Mouse (Mus musculus) heart, embryonic 13.5 days (tissue): Measurements from ENCODE around the gene Eras. TPM values are rescaled to one million over a fixed set of nuclear protein-coding genes. Genes with fewer than 3 reads are reported as not detected.
A peak's percentile ranks its signal among the peaks of the same experiment; 100 is the strongest.
"Not testable (repeated sequence)": the region's sequence is repeated elsewhere in the genome, so short reads cannot be mapped to it uniquely, and the experiment has no call there.

ENCODE experiments used
- ATAC-seq: fragments of 200-750 bp; cut with Nextera tagmentation; 2 replicates; pipeline ENCODE4 v1.8.0; 2017; ENCODE audit warnings: moderate TSS enrichment; ENCODE audit not compliant: insufficient number of reproducible peaks, low FRiP score, low TSS enrichment; ENCODE audit errors: extremely low read depth
- H3K27ac ChIP-seq: fragments of 300-500 bp; sonication (generic); replicated peaks from 2 replicates; pipeline ENCODE4 v1.5.1; 2015; ENCODE audit warnings: moderate library complexity, mild to moderate bottlenecking, inconsistent platforms
- H3K27me3 ChIP-seq: fragments of 300-500 bp; sonication (generic); replicated peaks from 2 replicates; pipeline ENCODE4 v1.6.1; 2015; ENCODE audit warnings: mild to moderate bottlenecking, inconsistent platforms
- H3K36me3 ChIP-seq: fragments of 300-500 bp; sonication (generic); 2 replicates; pipeline ENCODE4 v1.6.1; 2015; ENCODE audit warnings: mild to moderate bottlenecking, inconsistent platforms
- H3K4me1 ChIP-seq: fragments of 300-500 bp; sonication (generic); 2 replicates; pipeline ENCODE4 v1.6.1; 2015; ENCODE audit warnings: inconsistent platforms
- H3K4me2 ChIP-seq: fragments of 300-500 bp; sonication (generic); 2 replicates; pipeline ENCODE4 v1.6.1; 2015; ENCODE audit warnings: inconsistent platforms, mild to moderate bottlenecking, moderate library complexity
- H3K4me3 ChIP-seq: fragments of 300-500 bp; sonication (generic); 2 replicates; pipeline ENCODE4 v1.5.1; 2015; ENCODE audit warnings: moderate library complexity, mild to moderate bottlenecking, inconsistent platforms
- H3K9ac ChIP-seq: fragments of 300-500 bp; sonication (generic); 2 replicates; pipeline ENCODE4 v1.6.1; 2015; ENCODE audit warnings: inconsistent platforms, mild to moderate bottlenecking, moderate library complexity
- H3K9me3 ChIP-seq: fragments of 300-500 bp; sonication (generic); 2 replicates; pipeline ENCODE4 v1.6.1; 2016; ENCODE audit warnings: inconsistent platforms
- WGBS: fragments of 180-500 bp; shearing (Covaris S2); methylation state at CpG from one replicate; pipeline ENCODE4 v1.1.7; 2015; ENCODE audit warnings: mixed read lengths; 5-methylcytosine and 5-hydroxymethylcytosine counted together
- polyA plus RNA-seq: library from polyadenylated mRNA; unstranded; fragments of >200 nt; fragmentation: Nextera tagmentation; extraction: Ambion mirVana; gene quantifications from 2 replicates; pipeline ENCODE4 v1.2.1, GENCODE M21; 2015

The Eras gene
- polyA plus RNA-seq, 1 experiment from 2014 or later: not detected

GRCm38 (mm10) chrX:7909242-7909641, 19.2 kb downstream of the Eras start, which contains the start of gene Gm10490:
TSS of gene Gm10490 (plus strand) at chrX:7909542.
- not testable (repeated sequence) for H3K9me3 ChIP-seq, H3K27ac ChIP-seq, ATAC-seq, H3K4me3 ChIP-seq, H3K4me1 ChIP-seq, H3K4me2 ChIP-seq, H3K9ac ChIP-seq, H3K27me3 ChIP-seq
- WGBS: 78% methylated on average over 4 of the region's 4 CpGs
- peaks cover 12% of the 10 kb centered on the region for H3K36me3 ChIP-seq

GRCm38 (mm10) chrX:7907735-7908134, 20.7 kb downstream of the Eras start, which contains the start of gene Gm10491:
TSS of gene Gm10491 (minus strand) at chrX:7907835.
- Histone ChIP-seq H3K36me3 (peaks cover 18% of the 10 kb centered on the region), H3K9ac (no peak within 1 kb of the TSS), H3K4me2 (no peak within 1 kb of the TSS), H3K27me3 (no peaks in the 10 kb centered on the region), H3K4me3 (no peak within 1 kb of the TSS), H3K9me3 (no peaks in the 10 kb centered on the region), H3K4me1 (no peaks in the 10 kb centered on the region), H3K27ac (no peak within 1 kb of the TSS)
- WGBS: 83% methylated on average over 5 of the region's 5 CpGs
- no peak for ATAC-seq

GRCm38 (mm10) chrX:7904441-7904840, 24.0 kb downstream of the Eras start:
- 85% methylated on average over 5 of the region's 5 CpGs for WGBS
- no peak overlapping the region for H3K4me3 ChIP-seq
- peaks cover 18% of the 10 kb centered on the region for H3K36me3 ChIP-seq
- no peak for ATAC-seq
- peaks cover 4% of the 10 kb centered on the region; the same call in 1 of the 2 replicates for H3K4me1 ChIP-seq
- no peaks in the 10 kb centered on the region for H3K27me3 ChIP-seq
- H3K4me2 ChIP-seq: no peak overlapping the region
- no peaks in the 10 kb centered on the region for H3K9me3 ChIP-seq
- no peak overlapping the region for H3K27ac ChIP-seq
- H3K9ac ChIP-seq: no peak overlapping the region

GRCm38 (mm10) chrX:7898880-7899874, 29.2 kb downstream of the Eras start, which contains the start of the genes Pqbp1 and Timm17b:
TSS of gene Pqbp1 (minus strand) at chrX:7899269.
TSS of gene Timm17b (plus strand) at chrX:7899357.
- Histone ChIP-seq H3K27ac (peak within 1 kb of the TSS; percentile 82), H3K27me3 (no peaks in the 10 kb centered on the region), H3K4me2 (peak within 1 kb of the TSS; percentile 71), H3K9me3 (no peaks in the 10 kb centered on the region), H3K4me1 (peaks cover 10% of the 10 kb centered on the region), H3K9ac (peak within 1 kb of the TSS; percentile 82), H3K4me3 (peak within 1 kb of the TSS; percentile 67), H3K36me3 (peaks cover 27% of the 10 kb centered on the region)
- WGBS: 7% methylated on average over 62 of the region's 62 CpGs
- ATAC-seq: peak; percentile 98

GRCm38 (mm10) chrX:7898211-7898610, 30.2 kb downstream of the Eras start:
- H3K36me3 ChIP-seq: peaks cover 30% of the 10 kb centered on the region
- H3K4me1 ChIP-seq: peaks cover 10% of the 10 kb centered on the region
- H3K9me3 ChIP-seq: no peaks in the 10 kb centered on the region
- no peak for ATAC-seq
- peak overlapping the region; percentile 71 for H3K4me2 ChIP-seq
- 23% methylated on average over 13 of the region's 13 CpGs for WGBS
- H3K9ac ChIP-seq: peak overlapping the region; percentile 80
- no peaks in the 10 kb centered on the region for H3K27me3 ChIP-seq
- H3K4me3 ChIP-seq: peak overlapping the region; percentile 67
- H3K27ac ChIP-seq: no peak overlapping the region

GRCm38 (mm10) chrX:7883841-7884567, 44.4 kb downstream of the Eras start, which contains the start of gene Slc35a2:
TSS of gene Slc35a2 (plus strand) at chrX:7884028.
- Histone ChIP-seq H3K27me3 (no peaks in the 10 kb centered on the region), H3K4me1 (peaks cover 12% of the 10 kb centered on the region), H3K27ac (peak within 1 kb of the TSS; percentile 87), H3K9ac (peak within 1 kb of the TSS; percentile 77), H3K4me2 (peak within 1 kb of the TSS; percentile 72), H3K9me3 (no peaks in the 10 kb centered on the region), H3K36me3 (peaks cover 9% of the 10 kb centered on the region; the same call in 1 of the 2 replicates), H3K4me3 (peak within 1 kb of the TSS; percentile 65)
- ATAC-seq: peak; percentile 85
- 6% methylated on average over 49 of the region's 49 CpGs for WGBS

GRCm38 (mm10) chrX:7879819-7880218, 48.6 kb downstream of the Eras start:
- peak overlapping the region; percentile 81 for H3K4me2 ChIP-seq
- no peaks in the 10 kb centered on the region for H3K27me3 ChIP-seq
- peaks cover 15% of the 10 kb centered on the region for H3K4me1 ChIP-seq
- WGBS: 5% methylated on average over 11 of the region's 11 CpGs
- H3K9me3 ChIP-seq: no peaks in the 10 kb centered on the region
- ATAC-seq: no peak
- H3K4me3 ChIP-seq: peak overlapping the region; percentile 23; the same call in 1 of the 2 replicates
- H3K36me3 ChIP-seq: peaks cover 12% of the 10 kb centered on the region; the same call in 1 of the 2 replicates
- 0 out of 2 replicates have a peak overlapping the region, but pooled peaks have one; percentile 19 for H3K9ac ChIP-seq
- no peak overlapping the region for H3K27ac ChIP-seq

GRCm38 (mm10) chrX:7878495-7878894, 49.9 kb downstream of the Eras start:
- Histone ChIP-seq H3K9ac (peak overlapping the region; percentile 75), H3K36me3 (peaks cover 24% of the 10 kb centered on the region), H3K4me1 (peaks cover 13% of the 10 kb centered on the region; the same call in 1 of the 2 replicates), H3K27me3 (no peaks in the 10 kb centered on the region), H3K4me3 (peak overlapping the region; percentile 54), H3K9me3 (no peaks in the 10 kb centered on the region), H3K4me2 (peak overlapping the region; percentile 81), H3K27ac (no peak overlapping the region)
- 0 out of 2 replicates have a peak, but pooled peaks have one; percentile 51 for ATAC-seq
- WGBS: 13% methylated on average over 21 of the region's 21 CpGs

- H3K36me3 ChIP-seq: peaks cover 28% of the 10 kb centered on the region
- H3K4me3 ChIP-seq: peak within 1 kb of the TSS; percentile 54
- peak; percentile 44; the same call in 1 of the 2 replicates for ATAC-seq
- H3K9me3 ChIP-seq: no peaks in the 10 kb centered on the region
- no peaks in the 10 kb centered on the region for H3K27me3 ChIP-seq
- H3K27ac ChIP-seq: no peak within 1 kb of the TSS
- 6% methylated on average over 37 of the region's 38 CpGs for WGBS
- peaks cover 13% of the 10 kb centered on the region; the same call in 1 of the 2 replicates for H3K4me1 ChIP-seq
- H3K4me2 ChIP-seq: peak within 1 kb of the TSS; percentile 81
- peak within 1 kb of the TSS; percentile 75 for H3K9ac ChIP-seq
These were observed 50.4 kb downstream of the Eras start, which contains the start of gene Pim2 for GRCm38 (mm10) chrX:7878007-7878419. TSS of gene Pim2 (plus strand) at chrX:7878262.
